Mouse (Mus musculus): ENCODE data around the gene Rassf2.

Gene Rassf2

DNA sequence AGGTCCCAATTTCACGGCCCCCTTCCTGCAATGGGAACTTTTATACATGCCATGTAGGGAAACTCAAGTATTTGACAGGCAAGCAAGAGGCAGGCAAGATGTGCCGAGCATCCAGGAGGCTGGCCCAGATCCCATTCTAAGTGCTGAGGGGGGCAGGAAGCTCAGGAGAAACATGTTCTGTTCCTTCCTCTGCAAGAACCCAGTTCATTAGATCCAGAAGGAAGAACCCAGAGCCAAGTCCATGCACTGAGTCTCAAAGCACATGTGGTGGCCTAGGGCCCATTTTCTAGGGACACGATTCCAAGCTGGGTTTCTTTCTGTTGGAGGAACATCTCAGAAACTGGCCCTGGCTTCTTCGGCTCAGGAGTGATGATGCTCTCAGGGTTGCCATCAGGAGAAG lies 24.6 kb downstream of the Rassf2 start:
- DNase-seq (ENCODE audit: low read depth): no peak

DNA sequence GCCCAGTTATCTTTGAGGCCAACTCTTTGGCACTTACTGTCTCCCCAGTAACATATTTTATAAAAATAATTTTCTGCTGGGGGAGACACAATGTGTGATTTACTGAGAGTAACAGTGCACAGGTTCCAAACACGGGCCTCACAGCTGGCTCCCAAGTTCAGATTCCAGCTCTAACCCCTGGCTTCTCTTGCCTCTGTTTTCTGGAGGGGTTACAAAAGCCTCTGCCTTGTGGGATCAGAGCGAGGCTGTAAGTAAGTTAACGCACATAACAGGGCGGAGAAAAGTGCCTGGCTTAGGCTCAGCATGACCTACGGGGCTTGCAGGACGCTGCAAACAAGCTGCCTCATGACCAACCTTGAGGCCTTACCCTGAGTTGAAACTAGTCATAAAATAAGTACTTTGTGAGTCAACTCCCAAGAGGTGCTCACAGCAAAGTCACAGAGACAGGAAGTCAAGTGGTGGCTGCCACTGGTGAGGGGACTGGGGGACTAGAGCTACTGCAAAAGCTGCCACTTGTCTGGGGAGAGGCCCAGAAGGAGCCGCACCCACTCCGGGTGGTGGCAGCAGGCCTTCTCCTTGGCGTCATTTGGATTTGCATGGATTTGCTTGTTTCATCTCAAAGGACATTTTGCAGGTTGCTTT lies 25.4 kb downstream of the Rassf2 start:
- DNase-seq (ENCODE audit: low read depth): no peak

DNA sequence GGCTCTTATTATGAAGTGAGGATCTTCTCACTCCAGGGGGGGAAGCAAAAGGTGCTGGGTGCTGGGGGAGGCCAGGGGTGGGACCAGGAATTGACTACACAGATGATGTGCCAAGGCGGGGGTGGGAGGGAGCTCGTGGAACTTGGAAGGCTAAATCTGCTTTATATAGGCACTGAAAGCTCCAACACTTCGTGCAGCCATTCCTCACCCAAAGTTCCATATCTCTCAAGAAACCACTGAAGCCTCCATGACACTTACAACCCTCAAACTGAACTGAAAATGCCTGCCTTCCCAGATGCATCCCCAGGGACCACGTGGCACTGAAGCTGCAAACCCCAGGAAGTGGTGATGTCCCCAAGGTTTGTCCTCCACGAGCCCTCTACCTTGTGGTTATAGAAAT lies 26.1 kb downstream of the Rassf2 start:
- DNase-seq (ENCODE audit: low read depth): no peak

- no peak for DNase-seq (ENCODE audit: low read depth)
Observed at GRCm38 (mm10) chr2:132001696-132002334, 28.2 kb downstream of the Rassf2 start.

DNA sequence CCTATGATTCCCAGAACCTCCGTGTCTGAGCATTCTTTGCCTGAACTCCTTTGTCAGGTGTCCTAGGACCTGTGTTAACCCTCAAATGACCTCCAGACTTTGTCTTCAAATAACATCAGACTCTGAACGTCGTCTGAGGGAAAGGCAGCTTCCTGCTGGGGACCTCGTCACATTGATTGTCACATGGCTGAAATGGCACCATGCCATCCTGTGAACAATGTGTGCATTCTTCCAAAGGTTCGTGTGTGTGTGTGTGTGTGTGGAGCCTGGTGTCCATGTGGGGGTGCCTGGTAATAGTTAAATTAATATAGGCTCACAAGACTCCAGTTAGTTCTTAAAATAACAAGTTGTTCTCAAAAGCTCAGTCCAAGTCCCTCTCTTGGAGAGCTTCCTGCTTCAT lies 32.7 kb downstream of the Rassf2 start:
- no peak for DNase-seq (ENCODE audit: low read depth)

GRCm38 (mm10) chr2:131996369-131996768 lies 33.7 kb downstream of the Rassf2 start:
- DNase-seq (ENCODE audit: low read depth): no peak

GRCm38 (mm10) chr2:131995742-131996141 lies 34.3 kb downstream of the Rassf2 start:
- DNase-seq (ENCODE audit: low read depth): no peak

GRCm38 (mm10) chr2:131994971-131995370 lies 35.1 kb downstream of the Rassf2 start:
- no peak for DNase-seq (ENCODE audit: low read depth)

DNA sequence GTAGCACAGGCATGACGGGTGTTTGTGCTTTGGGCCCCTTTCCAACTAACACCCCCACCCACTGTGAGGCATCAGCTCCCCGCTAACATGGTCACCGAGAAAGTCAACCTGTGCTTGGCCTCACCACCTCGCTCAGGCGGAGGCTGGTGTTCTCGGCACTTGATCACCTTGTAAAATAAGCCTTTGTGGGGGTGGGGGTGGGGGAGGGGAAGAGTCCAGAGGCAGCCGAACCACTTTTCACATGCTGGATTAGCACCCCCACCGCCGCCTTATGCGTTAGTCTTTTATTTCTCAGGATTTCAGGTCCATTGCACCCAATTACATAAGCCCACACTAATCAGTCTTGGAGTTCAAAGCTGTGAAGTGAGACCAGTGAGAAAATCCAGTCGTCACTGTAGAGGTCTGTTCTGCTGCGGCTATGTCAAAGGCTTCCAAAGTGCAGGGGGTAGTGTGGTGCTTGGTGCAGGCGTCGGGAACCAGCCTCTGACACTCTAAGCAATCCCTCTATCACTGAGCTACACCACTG lies 36.4 kb downstream of the Rassf2 start:
- DNase-seq (ENCODE audit: low read depth): no peak

GRCm38 (mm10) chr2:131993151-131993550 lies 36.9 kb downstream of the Rassf2 start:
- DNase-seq (ENCODE audit: low read depth): no peak

DNA sequence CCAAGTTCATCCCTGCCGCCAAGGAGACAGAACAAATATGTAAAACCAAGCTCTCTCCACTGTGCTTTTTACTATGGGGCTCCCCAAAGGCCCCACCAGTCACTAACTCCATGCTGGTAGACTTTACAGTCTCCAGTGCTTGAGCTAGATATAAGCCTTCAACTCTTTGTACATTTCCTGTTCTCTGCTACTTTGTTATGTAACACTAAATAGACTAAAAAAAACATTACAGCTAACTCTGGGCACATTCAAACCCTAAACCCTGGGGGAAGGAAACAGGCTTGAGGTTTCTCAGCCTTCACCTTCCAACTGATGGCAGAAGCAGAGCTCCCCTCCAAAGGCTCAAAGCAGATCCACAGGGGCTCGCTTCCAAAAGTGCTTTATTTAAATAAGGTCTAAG lies 37.6 kb downstream of the Rassf2 start:
- DNase-seq (ENCODE audit: low read depth): no peak

DNA sequence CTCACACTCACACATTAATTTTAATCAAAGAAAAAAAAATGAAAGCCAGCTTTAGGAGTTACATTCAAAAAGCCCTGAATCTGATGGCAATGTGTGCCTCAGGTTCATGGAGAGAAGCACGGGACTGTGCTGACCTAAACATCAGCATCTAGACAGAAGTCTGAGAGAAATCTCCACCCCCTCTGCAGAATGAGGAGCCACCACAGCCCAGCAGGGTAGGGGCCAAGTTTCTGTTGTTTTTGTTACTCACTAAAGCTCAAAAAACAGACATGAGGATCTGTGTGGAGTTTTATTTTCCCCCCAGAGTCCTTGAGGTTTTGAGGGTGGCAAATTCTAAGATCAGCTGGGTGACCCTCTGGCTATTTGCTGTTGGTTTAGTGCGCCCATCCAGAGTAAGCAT lies 41.5 kb downstream of the Rassf2 start:
- DNase-seq (ENCODE audit: low read depth): peak; percentile 58

GRCm38 (mm10) chr2:131987950-131988349 lies 42.1 kb downstream of the Rassf2 start:
- DNase-seq (ENCODE audit: low read depth): no peak

DNA sequence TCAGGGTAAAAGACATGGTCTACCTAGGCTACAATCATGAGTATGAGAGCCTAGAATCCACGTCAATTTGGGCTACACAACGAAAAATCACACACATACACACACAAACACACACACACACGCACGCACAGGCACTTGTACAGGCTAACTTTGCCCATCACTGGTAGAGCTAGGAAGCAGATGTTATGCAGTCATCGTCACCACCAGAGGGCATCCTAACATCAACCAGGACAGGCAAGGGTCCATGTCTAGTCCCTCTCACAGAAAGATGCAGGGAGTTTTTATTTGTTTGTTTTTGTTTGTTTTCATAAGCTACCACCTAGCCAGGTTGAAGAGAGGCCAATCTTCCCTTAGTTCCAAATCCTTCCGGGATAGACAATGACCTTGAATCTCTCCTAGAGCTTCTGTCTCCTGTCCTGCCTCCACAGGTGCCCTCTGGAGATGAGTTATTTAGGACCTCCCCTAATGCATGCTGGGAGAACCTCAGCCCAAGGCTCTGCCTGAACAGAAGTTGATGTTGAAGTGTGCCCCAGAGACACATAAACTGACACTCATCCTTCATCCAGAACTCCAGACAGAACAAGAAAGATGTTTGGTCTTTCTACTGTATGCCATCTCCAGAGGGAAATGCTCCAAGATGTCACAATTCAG lies 47.4 kb downstream of the Rassf2 start:
- no peak for DNase-seq (ENCODE audit: low read depth)

DNA sequence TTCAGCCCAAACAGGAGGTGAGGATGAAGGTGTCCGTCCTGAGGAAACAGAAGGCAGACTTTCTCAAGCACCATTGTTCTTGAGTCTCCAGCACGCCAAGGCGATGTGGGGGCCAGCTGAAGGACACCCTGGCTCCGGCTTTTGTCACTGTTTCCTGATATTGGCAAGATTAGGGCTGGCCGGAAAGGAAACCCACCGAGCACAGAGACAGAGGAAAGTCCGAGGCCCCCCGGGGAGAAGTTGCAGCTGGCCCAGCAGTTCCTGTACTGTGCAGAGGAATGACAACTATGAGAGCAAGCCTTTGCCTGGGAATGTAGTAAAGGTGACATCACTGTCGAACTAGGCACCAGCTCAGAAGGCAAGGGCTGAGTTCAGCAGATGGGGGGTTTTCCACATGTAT lies 49.2 kb downstream of the Rassf2 start:
- no peak for DNase-seq (ENCODE audit: low read depth)

DNA sequence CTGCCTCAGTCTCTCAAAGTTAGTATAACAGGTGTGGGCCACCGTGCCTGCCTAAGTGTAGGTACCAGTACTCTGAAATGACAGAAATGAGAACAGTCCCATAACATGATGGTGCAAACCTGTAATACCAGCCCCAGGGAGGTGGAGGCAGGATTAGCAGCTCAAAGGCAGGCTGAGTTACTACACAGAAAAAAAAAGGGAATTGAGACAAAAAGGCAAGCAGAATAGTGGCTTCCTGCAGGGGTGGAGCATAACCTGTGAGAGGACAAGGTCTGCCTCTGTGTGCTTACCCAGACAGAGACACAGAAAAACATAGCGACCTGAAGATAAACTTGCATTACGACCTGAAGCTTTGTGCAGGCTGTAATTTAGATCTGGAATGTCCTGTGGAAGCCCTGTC lies 53.4 kb downstream of the Rassf2 start:
- no peak for DNase-seq (ENCODE audit: low read depth)

DNA sequence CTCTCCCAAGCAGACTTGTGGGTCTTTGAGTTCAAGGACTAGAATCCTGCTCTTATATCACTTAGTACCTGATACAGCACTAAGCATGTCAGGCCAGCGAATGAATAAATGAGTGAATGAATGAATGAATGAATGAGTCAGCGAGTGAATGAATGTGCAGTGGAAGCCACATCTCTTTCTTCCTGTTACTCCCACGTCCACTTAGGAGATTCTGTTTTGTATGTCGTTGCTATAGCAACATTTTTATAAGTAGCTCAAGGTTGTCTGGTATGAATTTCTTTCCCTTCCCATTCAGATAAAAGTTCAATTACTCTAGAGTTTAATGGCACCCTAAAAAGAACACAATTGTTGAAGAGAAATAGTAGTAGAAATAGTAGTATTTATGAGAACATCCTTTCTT lies 59.0 kb downstream of the Rassf2 start:
- DNase-seq (ENCODE audit: low read depth): no peak

GRCm38 (mm10) chr2:131970597-131970996 lies 59.5 kb downstream of the Rassf2 start:
- no peak for DNase-seq (ENCODE audit: low read depth)

- DNase-seq (ENCODE audit: low read depth): no peak
Observed at GRCm38 (mm10) chr2:131961671-131962070, 68.4 kb downstream of the Rassf2 start.

DNA sequence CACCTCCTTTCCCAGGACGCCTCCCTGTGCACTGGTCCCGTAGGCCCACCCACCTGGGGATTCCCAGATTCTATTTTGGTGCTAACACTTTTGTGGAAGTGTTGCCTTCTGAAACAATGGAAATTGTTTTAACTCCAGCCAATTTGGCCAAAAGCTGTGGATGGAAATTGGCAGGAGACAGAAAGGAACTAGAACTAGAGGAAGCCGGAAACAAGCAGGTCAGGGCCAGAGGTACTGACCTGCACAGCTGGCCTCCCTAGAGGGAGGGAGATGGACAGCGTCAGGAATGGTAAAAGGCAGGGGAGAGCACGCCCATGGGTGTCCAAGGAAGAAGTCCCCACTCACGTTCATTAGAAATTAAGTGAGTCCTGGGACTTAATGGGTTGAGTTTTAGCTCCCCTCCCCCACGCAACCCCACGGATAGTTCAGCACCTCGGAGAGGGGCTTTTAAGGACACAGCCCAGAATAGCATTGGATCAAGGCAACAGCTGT lies 72.3 kb downstream of the Rassf2 start:
- no peak for DNase-seq (ENCODE audit: low read depth)

DNA sequence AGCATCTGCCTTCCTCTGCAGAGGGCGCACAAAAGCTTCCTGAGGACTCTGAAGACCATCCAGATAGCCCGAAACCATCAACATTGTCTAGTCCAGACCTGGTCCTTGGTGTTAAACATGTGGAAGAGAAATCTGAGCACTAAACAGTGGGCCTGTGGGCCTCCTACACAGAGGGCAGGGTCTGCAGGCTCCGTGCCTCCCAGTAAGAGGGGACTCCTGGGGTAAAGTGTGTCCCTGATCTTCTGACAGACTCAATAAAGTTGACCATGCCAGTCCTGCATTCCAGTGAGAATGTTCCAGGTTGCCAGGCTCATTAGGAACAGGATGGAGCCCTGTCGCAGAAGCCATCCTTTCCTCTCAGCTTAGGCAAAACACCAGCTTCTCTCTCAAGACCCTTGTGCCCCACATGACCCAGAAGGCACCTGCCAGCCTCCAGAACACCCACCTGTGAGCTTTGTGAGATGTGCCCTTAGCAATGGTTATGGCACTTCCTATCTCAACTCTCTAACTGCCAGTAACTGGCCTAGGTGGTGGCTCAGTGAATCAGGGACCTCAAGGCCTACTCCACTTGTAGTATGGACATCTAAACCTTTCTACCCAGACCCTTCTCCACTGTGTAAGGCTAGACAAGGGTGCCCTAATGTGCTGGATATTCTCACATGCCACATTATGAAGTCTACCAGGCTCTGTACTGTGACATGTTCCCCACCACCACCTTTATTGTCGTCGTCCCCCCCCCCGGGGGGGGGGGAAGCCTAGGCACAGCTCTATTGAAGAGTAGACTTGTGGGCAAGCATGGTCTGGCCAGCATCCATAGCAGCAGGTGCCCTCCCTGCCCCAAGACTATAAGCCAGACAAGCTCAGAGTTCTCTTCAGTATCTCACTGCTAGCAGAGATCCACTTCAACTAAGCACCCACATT lies 73.5 kb downstream of the Rassf2 start:
- no peak for DNase-seq (ENCODE audit: low read depth)

DNA sequence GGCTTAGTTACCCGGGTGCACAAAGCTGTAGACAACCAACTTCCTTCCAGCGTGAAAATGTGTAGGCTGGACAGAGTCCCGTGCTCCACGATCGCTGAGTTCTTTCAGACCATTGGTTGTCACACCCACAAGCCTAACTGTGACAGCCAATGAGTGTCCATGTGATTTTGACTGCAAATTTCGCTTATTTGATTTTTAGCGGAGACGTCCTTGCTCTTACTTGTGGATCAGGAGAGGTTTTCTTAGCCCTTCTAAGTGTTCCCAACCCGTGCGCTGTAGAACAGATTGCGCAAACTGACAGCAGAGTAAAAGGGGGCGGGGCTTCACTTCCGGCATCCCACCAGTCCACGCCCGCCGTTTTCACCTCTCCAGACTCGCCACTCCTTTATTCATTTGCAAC lies 74.8 kb downstream of the Rassf2 start:
- DNase-seq (ENCODE audit: low read depth): no peak
